Mouse (Mus musculus) thymus, adult 2 months (tissue): ENCODE measurements around the gene Tmem163.

Source experiments
- CTCF ChIP-seq: fragments of 200-500 bp; IDR thresholded peaks from 2 replicates; pipeline ENCODE4 v1.5.1; 2012; ENCODE audit warnings: mild to moderate bottlenecking, control low read depth, low read length, moderate library complexity, borderline replicate concordance; ENCODE audit not compliant: control insufficient read depth, poor library complexity, insufficient read depth; ENCODE audit errors: extremely low read depth
- POLR2A ChIP-seq: fragments of 200-500 bp; IDR thresholded peaks from 2 replicates; pipeline ENCODE4 v1.6.1; 2012; ENCODE audit warnings: mild to moderate bottlenecking, low read length, control low read depth, moderate library complexity; ENCODE audit not compliant: control insufficient read depth, poor library complexity, insufficient read depth; ENCODE audit errors: extremely low read depth

DNA sequence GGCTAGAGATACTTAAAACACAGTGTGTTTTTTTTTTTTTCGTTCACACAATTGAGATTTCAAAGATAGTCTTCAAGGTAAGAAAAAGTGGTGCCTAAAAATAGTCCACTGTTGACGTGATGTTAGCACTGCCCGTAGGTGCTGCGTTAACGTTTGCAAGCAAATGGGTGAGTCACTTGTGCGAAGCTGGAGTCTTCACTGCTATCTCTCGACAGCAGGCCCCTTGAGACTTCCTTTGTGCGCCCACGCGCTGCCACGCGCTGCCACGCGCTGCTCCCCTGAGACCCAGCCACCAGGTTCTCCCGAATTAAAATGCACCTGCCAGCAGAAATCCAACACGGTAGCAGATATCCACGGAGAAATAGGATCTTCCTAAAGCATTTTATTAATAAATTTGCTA, 178.6 kb downstream of the Tmem163 start:
- TF ChIP-seq POLR2A (no peak), CTCF (no peak)
